Mouse (Mus musculus) induced T-regulatory cell, adult 2 months (primary cell): ENCODE results near the gene E2f4.

ENCODE experiments used
- DNase-seq: peaks from one replicate; pipeline ENCODE4 v3.0.0-alpha.2; 2012; ENCODE audit warnings: low read depth

The E2f4 gene

DNA sequence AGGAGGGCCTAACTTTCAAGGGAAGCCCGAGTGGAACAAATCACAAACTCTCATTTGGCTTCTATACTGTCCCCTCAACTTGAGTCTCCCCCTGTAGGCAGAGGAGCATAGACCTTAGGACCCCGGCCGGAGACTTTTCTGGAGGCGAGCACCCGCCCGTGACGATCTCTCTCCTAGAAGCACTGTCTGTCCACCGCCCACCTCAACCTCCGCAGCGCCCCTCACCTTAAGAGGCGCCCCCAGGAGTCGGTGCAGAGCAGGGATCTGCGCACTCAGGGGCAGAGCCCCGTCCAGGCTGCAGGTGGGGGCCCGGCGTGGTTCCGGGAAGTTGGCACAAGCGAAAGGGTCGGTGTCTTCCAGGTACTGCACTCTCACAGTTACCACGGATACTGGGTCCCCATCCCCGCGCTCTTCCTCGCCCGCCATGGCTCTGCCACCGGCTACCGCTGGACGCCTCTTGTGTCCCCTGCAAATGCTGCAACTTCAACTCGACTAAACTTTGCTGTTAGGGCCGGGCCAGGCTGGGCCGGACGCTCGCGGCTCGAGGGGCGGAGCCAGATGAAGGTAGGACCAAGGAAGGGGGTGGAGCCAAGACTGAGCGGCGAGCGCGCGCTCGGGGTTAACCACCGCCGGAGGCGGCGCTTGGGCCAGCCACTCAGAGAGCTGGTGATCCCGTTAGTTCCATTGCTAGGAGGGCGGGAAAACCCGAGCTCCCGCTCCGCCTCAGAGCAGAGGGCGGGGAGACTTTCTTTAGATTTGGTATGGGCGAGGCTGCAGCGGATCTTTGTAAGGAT lies 50.2 kb downstream of the E2f4 start, which contains the start of gene Fhod1:
TSS of gene Fhod1 (minus strand) at position 526 of the 794 bp plus-strand sequence.
- peak; percentile 97 for DNase-seq

DNA sequence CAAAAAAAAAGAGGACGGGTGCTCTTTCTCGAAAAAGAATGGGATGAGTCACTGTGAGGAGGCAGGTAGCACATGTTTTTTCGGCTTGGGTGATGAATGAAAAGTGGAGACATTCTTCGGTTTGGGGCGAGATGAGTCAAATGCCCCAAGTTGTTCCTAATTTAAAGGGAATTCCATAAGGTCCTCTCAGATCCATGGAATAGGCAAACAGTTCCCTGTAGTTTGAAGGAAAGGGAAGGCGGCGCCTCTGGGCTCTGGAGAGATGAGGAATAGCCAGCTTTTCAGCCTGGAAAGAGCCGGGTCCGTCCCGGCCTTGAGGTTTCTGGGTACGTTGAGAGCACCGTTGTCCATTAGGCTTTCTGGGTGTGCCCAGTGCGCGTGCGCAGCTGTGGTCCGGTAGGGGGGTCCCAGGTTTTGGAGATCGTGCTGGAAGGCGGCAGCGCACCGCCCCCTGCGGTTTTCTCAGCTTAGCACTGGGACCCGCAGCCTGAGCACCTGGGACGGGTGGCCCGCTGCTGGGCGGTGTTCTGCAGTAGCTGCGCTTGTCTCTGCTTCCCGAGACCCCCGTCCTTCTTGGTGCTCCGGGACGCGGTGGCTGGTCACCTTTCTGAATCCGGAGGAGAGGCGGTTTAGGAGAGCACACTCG lies 51.1 kb downstream of the E2f4 start, which contains the start of gene Slc9a5:
TSS of gene Slc9a5 (plus strand) at position 394 of the 646 bp plus-strand sequence.
- DNase-seq: no peak

DNA sequence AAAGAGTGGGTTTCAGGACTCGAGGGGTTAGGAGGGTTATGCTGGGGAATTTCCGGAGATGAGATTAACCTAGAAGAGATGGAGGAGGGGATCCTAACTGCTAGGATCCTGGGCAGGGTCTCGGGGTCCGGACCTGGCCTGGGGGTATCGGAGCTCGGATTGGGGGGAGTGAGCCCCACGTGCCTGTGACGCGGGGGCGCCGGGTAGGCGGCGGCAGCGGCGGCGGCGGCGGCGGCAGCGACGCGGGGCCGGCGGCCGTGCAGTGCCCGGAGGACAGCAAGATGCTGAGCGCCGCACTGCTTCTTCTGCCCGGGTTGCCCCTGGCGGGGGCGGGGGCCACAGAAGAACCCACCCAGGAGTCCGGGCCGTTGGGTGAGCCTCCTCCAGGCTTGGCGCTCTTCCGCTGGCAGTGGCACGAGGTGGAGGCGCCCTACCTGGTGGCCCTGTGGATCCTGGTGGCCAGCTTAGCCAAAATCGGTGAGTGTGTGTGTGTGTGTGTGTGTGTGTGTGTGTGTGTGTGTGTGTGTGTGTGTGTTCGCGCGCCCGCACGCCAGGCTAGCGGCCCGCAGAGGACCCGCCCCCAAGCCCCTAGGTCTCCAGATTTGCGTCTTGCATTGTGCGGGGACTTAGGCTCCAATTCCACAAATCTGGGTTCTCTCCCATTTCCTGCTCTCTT lies 51.8 kb downstream of the E2f4 start:
- peak; percentile 67 for DNase-seq

DNA sequence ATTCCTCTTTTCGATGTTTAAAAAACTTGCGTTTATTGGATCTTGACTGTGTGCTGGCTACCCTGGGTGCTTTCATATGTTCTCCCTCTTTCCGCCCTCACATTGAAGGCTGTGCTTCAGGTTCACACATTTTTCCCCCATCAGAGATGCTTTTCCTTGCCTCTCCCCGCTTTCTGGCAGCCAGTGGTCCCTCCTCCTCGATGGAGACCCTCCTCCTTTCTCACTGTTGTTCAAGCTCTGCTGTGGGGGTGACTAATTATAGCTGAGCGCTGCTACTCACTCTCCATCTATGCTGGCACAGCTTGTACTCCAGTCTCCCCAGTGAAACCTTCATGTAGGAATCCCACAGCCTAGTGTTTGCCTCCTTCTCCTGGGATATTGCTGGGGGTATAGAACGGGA lies 52.7 kb downstream of the E2f4 start:
- DNase-seq: no peak

DNA sequence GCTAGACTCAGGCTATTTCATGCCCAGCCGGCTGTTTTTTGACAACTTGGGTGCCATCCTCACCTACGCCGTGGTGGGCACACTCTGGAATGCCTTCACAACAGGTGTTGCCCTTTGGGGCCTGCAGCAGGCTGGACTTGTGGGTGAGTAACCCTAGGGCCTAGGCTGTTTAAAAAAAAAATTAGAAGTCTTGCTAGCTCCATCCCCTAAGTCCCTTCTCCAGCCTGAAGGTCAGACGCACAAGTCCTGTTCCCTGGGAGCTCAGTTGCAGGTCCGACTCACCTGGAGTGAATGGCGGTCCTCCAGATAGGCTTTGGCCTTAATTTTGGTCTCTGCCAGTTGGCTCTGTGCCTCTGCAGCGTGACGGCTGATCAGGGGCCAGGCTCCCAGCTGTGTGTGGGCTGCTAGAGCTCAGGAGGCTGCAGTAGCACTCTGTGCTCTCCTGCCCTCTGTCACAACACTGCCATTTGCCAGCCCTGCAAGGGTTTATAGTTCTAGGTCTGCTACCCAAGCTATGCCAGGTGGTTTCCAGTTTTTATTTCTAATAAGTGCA lies 56.2 kb downstream of the E2f4 start:
- DNase-seq: no peak

DNA sequence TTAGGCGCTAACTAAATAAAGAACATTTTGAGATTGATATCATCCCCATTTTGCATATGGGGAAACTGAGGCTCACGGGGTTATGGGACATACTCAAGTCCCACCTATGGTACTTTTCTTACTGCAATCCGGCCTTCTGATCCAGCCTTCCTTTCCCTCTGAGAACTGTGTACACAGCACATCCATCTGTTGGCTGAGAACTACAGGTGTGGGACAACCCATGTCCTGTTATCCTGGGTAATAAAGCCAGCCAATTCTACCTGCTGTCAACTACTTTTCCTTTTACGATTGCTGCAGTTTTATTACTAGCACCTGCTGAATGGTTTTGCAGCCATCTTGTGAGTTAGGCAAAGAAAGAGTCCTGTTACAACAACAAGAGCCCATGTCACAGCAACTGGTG lies 57.1 kb downstream of the E2f4 start:
- no peak for DNase-seq
